Mouse (Mus musculus) midbrain, embryonic 12.5 days (tissue): Measurements from ENCODE around the gene Vmn1r7. TPM values are rescaled to one million over a fixed set of nuclear protein-coding genes. Genes with fewer than 3 reads are reported as not detected.
"Not testable (repeated sequence)": the region's sequence is repeated elsewhere in the genome, so short reads cannot be mapped to it uniquely, and the experiment has no call there.

Experiments used
- ATAC-seq: fragments of 200-750 bp; cut with Nextera tagmentation; 2 replicates; pipeline ENCODE4 v1.8.0; 2017; ENCODE audit warnings: low read depth, moderate TSS enrichment, moderate library complexity; ENCODE audit not compliant: low FRiP score
- H3K27ac ChIP-seq: fragments of 300-500 bp; sonication (generic); replicated peaks from 2 replicates; pipeline ENCODE4 v1.5.1; 2016; ENCODE audit warnings: mild to moderate bottlenecking
- H3K27me3 ChIP-seq: fragments of 300-500 bp; sonication (generic); 2 replicates; pipeline ENCODE4 v1.6.1; 2016; ENCODE audit warnings: mild to moderate bottlenecking
- H3K36me3 ChIP-seq: fragments of 300-500 bp; sonication (generic); 2 replicates; pipeline ENCODE4 v1.6.1; 2016
- H3K4me1 ChIP-seq: fragments of 300-500 bp; sonication (generic); 2 replicates; pipeline ENCODE4 v1.6.1; 2016
- H3K4me2 ChIP-seq: fragments of 300-500 bp; sonication (generic); replicated peaks from 2 replicates; pipeline ENCODE4 v1.6.1; 2016; ENCODE audit warnings: mild to moderate bottlenecking, moderate library complexity
- H3K4me3 ChIP-seq: fragments of 300-500 bp; sonication (generic); 2 replicates; pipeline ENCODE4 v1.5.1; 2016; ENCODE audit warnings: mild to moderate bottlenecking
- H3K9ac ChIP-seq: fragments of 300-500 bp; sonication (generic); replicated peaks from 2 replicates; pipeline ENCODE4 v1.6.1; 2016; ENCODE audit warnings: mild to moderate bottlenecking, moderate library complexity
- H3K9me3 ChIP-seq: fragments of 300-500 bp; sonication (generic); 2 replicates; pipeline ENCODE4 v1.6.1; 2016; ENCODE audit warnings: mild to moderate bottlenecking
- WGBS: fragments of 180-500 bp; shearing (Covaris S2); methylation state at CpG from one replicate; pipeline ENCODE4 v1.1.7; 2016; 5-methylcytosine and 5-hydroxymethylcytosine counted together
- polyA plus RNA-seq: library from polyadenylated mRNA; unstranded; fragments of >200 nt; fragmentation: Nextera tagmentation; extraction: Ambion mirVana; gene quantifications from 2 replicates; pipeline ENCODE4 v1.2.1, GENCODE M21; 2016

The Vmn1r7 gene
- not detected in 2 replicates for polyA plus RNA-seq

- not testable (repeated sequence) for H3K4me3 ChIP-seq, ATAC-seq, H3K4me2 ChIP-seq, H3K4me1 ChIP-seq, H3K27ac ChIP-seq, H3K36me3 ChIP-seq, H3K27me3 ChIP-seq, H3K9ac ChIP-seq, H3K9me3 ChIP-seq
- WGBS, result 85% methylated on average over 2 of the region's 2 CpGs
Measured at GRCm38 (mm10) chr6:57025224-57025623, at the start of gene Vmn1r7. Gene Vmn1r7, minus strand, starts transcription at chr6:57025324.

- Histone ChIP-seq H3K27me3 (no peaks in the 10 kb centered on the region), H3K9me3 (no peaks in the 10 kb centered on the region), H3K27ac (no peak within 1 kb of the TSS), H3K4me1 (no peaks in the 10 kb centered on the region), H3K4me2 (no peak within 1 kb of the TSS), H3K36me3 (no peaks in the 10 kb centered on the region), H3K9ac (no peak within 1 kb of the TSS), H3K4me3 (no peak within 1 kb of the TSS)
- WGBS, result 84% methylated on average over 2 of the region's 2 CpGs
- ATAC-seq, result no peak
Measured at GRCm38 (mm10) chr6:57066487-57066886, 41.4 kb upstream of the Vmn1r7 start, which contains the start of gene Vmn1r9. Gene Vmn1r9, plus strand, starts transcription at chr6:57066787.

DNA sequence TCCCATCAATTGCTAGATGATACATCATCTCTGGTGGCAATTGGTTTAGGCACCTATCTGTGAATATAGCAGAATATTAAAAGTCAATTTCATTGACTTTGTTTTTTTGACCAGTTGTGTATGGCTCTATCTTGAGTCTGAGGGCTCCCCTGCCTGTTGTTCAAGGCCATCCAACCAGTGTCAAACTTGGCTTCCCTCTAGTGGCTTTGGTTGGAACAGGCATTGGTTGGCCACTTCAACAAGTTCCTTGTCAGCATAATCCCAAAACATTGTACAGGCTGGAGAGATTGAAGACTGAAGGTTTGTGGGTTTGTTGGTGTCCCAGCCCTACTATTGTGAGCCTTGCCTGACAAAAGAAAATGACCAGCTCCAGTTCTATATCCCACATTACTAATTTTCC is 38.6 kb upstream of the Vmn1r7 start:
- no peaks in the 10 kb centered on the region for H3K9me3 ChIP-seq
- H3K4me3 ChIP-seq, result no peak overlapping the region
- H3K36me3 ChIP-seq, result no peaks in the 10 kb centered on the region
- H3K4me1 ChIP-seq, result no peaks in the 10 kb centered on the region
- no peak overlapping the region for H3K27ac ChIP-seq
- ATAC-seq, result no peak
- no peak overlapping the region for H3K4me2 ChIP-seq
- no peak overlapping the region for H3K9ac ChIP-seq
- H3K27me3 ChIP-seq, result no peaks in the 10 kb centered on the region

- H3K4me1 ChIP-seq, result no peaks in the 10 kb centered on the region
- H3K36me3 ChIP-seq, result no peaks in the 10 kb centered on the region
- no peak overlapping the region for H3K27ac ChIP-seq
- H3K9ac ChIP-seq, result no peak overlapping the region
- no peaks in the 10 kb centered on the region for H3K9me3 ChIP-seq
- no peak overlapping the region for H3K4me3 ChIP-seq
- ATAC-seq, result no peak
- H3K4me2 ChIP-seq, result no peak overlapping the region
- WGBS, result 88% methylated on average over 2 of the region's 2 CpGs
- no peaks in the 10 kb centered on the region for H3K27me3 ChIP-seq
Measured at GRCm38 (mm10) chr6:57034674-57035073, 9.6 kb upstream of the Vmn1r7 start.

- H3K9me3 ChIP-seq, result no peaks in the 10 kb centered on the region
- no peaks in the 10 kb centered on the region for H3K36me3 ChIP-seq
- no peak within 1 kb of the TSS for H3K4me2 ChIP-seq
- ATAC-seq, result no peak
- no peak within 1 kb of the TSS for H3K27ac ChIP-seq
- H3K4me3 ChIP-seq, result no peak within 1 kb of the TSS
- H3K4me1 ChIP-seq, result no peaks in the 10 kb centered on the region
- H3K27me3 ChIP-seq, result no peaks in the 10 kb centered on the region
- no peak within 1 kb of the TSS for H3K9ac ChIP-seq
Measured at GRCm38 (mm10) chr6:57031984-57032383, 6.9 kb upstream of the Vmn1r7 start, which contains the start of gene Vmn1r8. Gene Vmn1r8, plus strand, starts transcription at chr6:57032284.

DNA sequence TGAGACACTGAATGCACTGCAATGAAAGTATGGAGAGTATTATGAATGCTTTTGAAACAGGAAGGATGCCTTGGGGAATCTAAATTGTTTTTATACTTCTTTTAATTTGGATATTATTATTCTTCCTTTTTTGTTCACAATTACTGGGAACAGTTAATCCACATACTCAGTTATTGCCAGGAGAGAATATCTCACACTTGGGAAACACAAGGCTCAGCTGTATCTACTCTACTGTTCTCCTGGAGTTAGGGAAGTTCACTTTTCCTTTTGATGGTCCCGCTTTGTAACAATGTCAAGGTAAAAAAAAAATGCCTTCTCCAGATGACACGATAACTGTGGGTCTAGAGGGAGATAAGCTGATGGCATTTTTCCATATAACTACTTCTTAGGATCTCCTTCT is 28.2 kb downstream of the Vmn1r7 start, which contains the start of gene Vmn1r6:
Gene Vmn1r6, plus strand, starts transcription at position 301 of the 400 bp plus-strand sequence.
- Histone ChIP-seq H3K4me1 (no peaks in the 10 kb centered on the region), H3K27ac (no peak within 1 kb of the TSS), H3K36me3 (no peaks in the 10 kb centered on the region), H3K4me2 (no peak within 1 kb of the TSS), H3K9ac (no peak within 1 kb of the TSS), H3K27me3 (no peaks in the 10 kb centered on the region), H3K4me3 (no peak within 1 kb of the TSS), H3K9me3 (no peaks in the 10 kb centered on the region)
- no peak for ATAC-seq
- 87% methylated on average over 2 of the region's 2 CpGs for WGBS

Other genes starting within 250 kb of the Vmn1r7 start
- gene Kbtbd2, start 227.5 kb downstream of the Vmn1r7 start, polyA plus RNA-seq, result 44.4 and 46.8 TPM in 2 replicates
- 47.4 and 64.0 TPM in 2 replicates for gene Fkbp9, start 193.3 kb downstream of the Vmn1r7 start, polyA plus RNA-seq
- 94.8 and 98.5 TPM in 2 replicates for gene Nt5c3, start 101.4 kb downstream of the Vmn1r7 start, polyA plus RNA-seq
- gene Vmn1r4, start 101.3 kb downstream of the Vmn1r7 start, polyA plus RNA-seq, result 0.42 and 0.68 TPM in 2 replicates
- gene Vmn1r5, start 55.1 kb downstream of the Vmn1r7 start, polyA plus RNA-seq, result not detected in 2 replicates
- not detected in 2 replicates for gene Vmn1r6, start 28.1 kb downstream of the Vmn1r7 start, polyA plus RNA-seq
- gene Vmn1r8, start 7.0 kb upstream of the Vmn1r7 start, polyA plus RNA-seq, result not detected in 2 replicates
- not detected in 2 replicates for gene Vmn1r9, start 41.5 kb upstream of the Vmn1r7 start, polyA plus RNA-seq
- not detected in 2 replicates for gene Vmn1r10, start 84.1 kb upstream of the Vmn1r7 start, polyA plus RNA-seq
- not detected in 2 replicates for gene Vmn1r11, start 108.1 kb upstream of the Vmn1r7 start, polyA plus RNA-seq
- not detected in 2 replicates for gene Vmn1r12, start 131.6 kb upstream of the Vmn1r7 start, polyA plus RNA-seq
- gene Vmn1r13, start 178.0 kb upstream of the Vmn1r7 start, polyA plus RNA-seq, result not detected in 2 replicates
- gene Vmn1r14, start 206.4 kb upstream of the Vmn1r7 start, polyA plus RNA-seq, result not detected in 2 replicates
- gene Vmn1r15, start 232.6 kb upstream of the Vmn1r7 start, polyA plus RNA-seq, result not detected in 2 replicates